Mouse (Mus musculus): Measurements from ENCODE around the gene Coro1b. TPM values are rescaled to one million over a fixed set of nuclear protein-coding genes. Genes with fewer than 3 reads are reported as not detected.
A peak's percentile ranks its signal among the peaks of the same experiment; 100 is the strongest.
"Not testable (repeated sequence)": the region's sequence is repeated elsewhere in the genome, so short reads cannot be mapped to it uniquely, and the experiment has no call there.

The Coro1b gene
- polyA plus RNA-seq, 1 experiment, result 238 TPM

DNA sequence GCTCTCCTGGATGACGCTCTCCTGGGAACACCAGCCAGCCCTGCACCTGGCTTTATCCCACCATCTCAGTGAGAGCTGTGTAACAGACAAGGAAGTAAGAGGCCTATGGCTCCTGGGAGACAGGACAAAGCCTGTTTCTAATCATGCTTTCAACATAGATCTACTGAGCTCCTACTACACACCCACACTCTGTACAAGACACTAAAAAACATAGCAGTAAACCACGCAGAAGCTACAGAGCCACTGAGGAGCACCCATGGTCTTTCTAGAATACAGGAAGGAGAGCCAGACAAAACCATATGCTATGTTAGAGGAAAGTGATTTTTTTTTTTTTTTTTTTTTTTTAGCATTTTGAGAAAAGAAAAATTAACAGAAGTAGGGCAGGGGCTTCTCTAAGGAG lies 30.1 kb upstream of the Coro1b start:
- Histone ChIP-seq H3K4me2 (ENCODE audit: low read depth) (no peak overlapping the region), H3K79me2 (ENCODE audit: control insufficient read depth, insufficient read depth) (peaks cover 16% of the 10 kb centered on the region), H3K4me3 (no peak overlapping the region), H3K36me3 (ENCODE audit: control insufficient read depth, insufficient read depth) (peaks cover 18% of the 10 kb centered on the region), H3ac (ENCODE audit: control insufficient read depth, insufficient read length) (no peak overlapping the region), H3K27me3 (ENCODE audit: control insufficient read depth, insufficient read depth, insufficient read length) (no peaks in the 10 kb centered on the region)
- TF ChIP-seq REST (IDR thresholded peaks at IDR 0.05; ENCODE audit: insufficient read depth, insufficient read length) (no peak), TCF3 (IDR thresholded peaks at IDR 0.05; ENCODE audit: insufficient read length, low read depth) (no peak), USF1 (IDR thresholded peaks at IDR 0.05; ENCODE audit: low read depth) (no peak), POLR2A (IDR thresholded peaks at IDR 0.05; ENCODE audit: insufficient read length, low read depth) (no peak), MAX (IDR thresholded peaks at IDR 0.05; ENCODE audit: low read depth) (no peak)

- Histone ChIP-seq H3K4me2 (ENCODE audit: low read depth) (peak overlapping the region; percentile 78), H3K79me2 (ENCODE audit: control insufficient read depth, insufficient read depth) (peaks cover 16% of the 10 kb centered on the region), H3ac (ENCODE audit: control insufficient read depth, insufficient read length) (no peak overlapping the region), H3K4me3 (peak overlapping the region; percentile 33), H3K36me3 (ENCODE audit: control insufficient read depth, insufficient read depth) (peaks cover 16% of the 10 kb centered on the region), H3K27me3 (ENCODE audit: control insufficient read depth, insufficient read depth, insufficient read length) (no peaks in the 10 kb centered on the region)
- TF ChIP-seq SRF (IDR thresholded peaks at IDR 0.05; ENCODE audit: control insufficient read depth, insufficient read length, low read depth), result no peak
- no peak for TF ChIP-seq MYOG (IDR thresholded peaks at IDR 0.05; ENCODE audit: control insufficient read depth in 1 of 3, insufficient read depth in 1 of 3, insufficient read length in 2 of 3, low read depth in 2 of 3)
- TF ChIP-seq POLR2AphosphoS2 (IDR thresholded peaks at IDR 0.05; ENCODE audit: insufficient read length, low read depth), result no peak
- TF ChIP-seq CEBPB (IDR thresholded peaks at IDR 0.05; ENCODE audit: insufficient read depth, poor library complexity, severe bottlenecking), result no peak
- no peak for TF ChIP-seq TCF3 (IDR thresholded peaks at IDR 0.05; ENCODE audit: insufficient read length, low read depth)
- TF ChIP-seq MAX (IDR thresholded peaks at IDR 0.05; ENCODE audit: low read depth), result no peak
- no peak for TF ChIP-seq POLR2A (IDR thresholded peaks at IDR 0.05; ENCODE audit: insufficient read length, low read depth)
- no peak for TF ChIP-seq TCF12 (IDR thresholded peaks at IDR 0.05; ENCODE audit: insufficient read depth, poor library complexity, severe bottlenecking)
These were observed 28.5 kb upstream of the Coro1b start for GRCm38 (mm10) chr19:4119716-4120487.

GRCm38 (mm10) chr19:4120496-4120895 lies 27.9 kb upstream of the Coro1b start:
- no peaks in the 10 kb centered on the region for H3K27me3 ChIP-seq (ENCODE audit: control insufficient read depth, insufficient read depth, insufficient read length)
- H3K4me3 ChIP-seq, result peak overlapping the region; percentile 33
- H3K79me2 ChIP-seq (ENCODE audit: control insufficient read depth, insufficient read depth), result peaks cover 16% of the 10 kb centered on the region
- peak overlapping the region; percentile 78 for H3K4me2 ChIP-seq (ENCODE audit: low read depth)
- TF ChIP-seq MAX (IDR thresholded peaks at IDR 0.05; ENCODE audit: low read depth), result no peak
- TF ChIP-seq POLR2AphosphoS2 (IDR thresholded peaks at IDR 0.05; ENCODE audit: insufficient read length, low read depth), result no peak
- peaks cover 14% of the 10 kb centered on the region for H3K36me3 ChIP-seq (ENCODE audit: control insufficient read depth, insufficient read depth)
- H3ac ChIP-seq (ENCODE audit: control insufficient read depth, insufficient read length), result peak overlapping the region; percentile 16

GRCm38 (mm10) chr19:4121097-4121805 lies 27.2 kb upstream of the Coro1b start:
- peak overlapping the region; percentile 78 for H3K4me2 ChIP-seq (ENCODE audit: low read depth)
- peaks cover 20% of the 10 kb centered on the region for H3K79me2 ChIP-seq (ENCODE audit: control insufficient read depth, insufficient read depth)
- peak overlapping the region; percentile 33 for H3K4me3 ChIP-seq
- TF ChIP-seq MYOG (IDR thresholded peaks at IDR 0.05; ENCODE audit: control insufficient read depth in 1 of 3, insufficient read depth in 1 of 3, insufficient read length in 2 of 3, low read depth in 2 of 3), result peak in 1 of 3 experiments; percentile 59
- TF ChIP-seq MYOD1 (IDR thresholded peaks at IDR 0.05; ENCODE audit: control insufficient read depth in 1 of 3, insufficient read length in 2 of 3, low read depth in 2 of 3), result peak in 2 of 3 experiments; percentile 35 to 70
- TF ChIP-seq SRF (IDR thresholded peaks at IDR 0.05; ENCODE audit: control insufficient read depth, insufficient read length, low read depth), result peak; percentile 27
- TF ChIP-seq TCF3 (IDR thresholded peaks at IDR 0.05; ENCODE audit: insufficient read length, low read depth), result no peak
- TF ChIP-seq POLR2AphosphoS2 (IDR thresholded peaks at IDR 0.05; ENCODE audit: insufficient read length, low read depth), result peak; percentile 74
- peak; percentile 96 for TF ChIP-seq MAX (IDR thresholded peaks at IDR 0.05; ENCODE audit: low read depth)
- TF ChIP-seq E2F4 (IDR thresholded peaks at IDR 0.05; ENCODE audit: insufficient read depth), result no peak
- no peak for TF ChIP-seq CEBPB (IDR thresholded peaks at IDR 0.05; ENCODE audit: insufficient read depth, poor library complexity, severe bottlenecking)
- TF ChIP-seq REST (IDR thresholded peaks at IDR 0.05; ENCODE audit: insufficient read depth, insufficient read length), result no peak
- no peak for TF ChIP-seq USF1 (IDR thresholded peaks at IDR 0.05; ENCODE audit: low read depth)
- peak; percentile 56 for TF ChIP-seq POLR2A (IDR thresholded peaks at IDR 0.05; ENCODE audit: insufficient read length, low read depth)
- TF ChIP-seq TCF12 (IDR thresholded peaks at IDR 0.05; ENCODE audit: insufficient read depth, poor library complexity, severe bottlenecking), result no peak
- peaks cover 12% of the 10 kb centered on the region for H3K36me3 ChIP-seq (ENCODE audit: control insufficient read depth, insufficient read depth)
- H3K27me3 ChIP-seq (ENCODE audit: control insufficient read depth, insufficient read depth, insufficient read length), result no peaks in the 10 kb centered on the region
- H3ac ChIP-seq (ENCODE audit: control insufficient read depth, insufficient read length), result peak overlapping the region; percentile 16

- H3K79me2 ChIP-seq (ENCODE audit: control insufficient read depth, insufficient read depth), result peaks cover 24% of the 10 kb centered on the region
- H3ac ChIP-seq (ENCODE audit: control insufficient read depth, insufficient read length); H3K27me3 ChIP-seq (ENCODE audit: control insufficient read depth, insufficient read depth, insufficient read length); H3K36me3 ChIP-seq (ENCODE audit: control insufficient read depth, insufficient read depth): not testable (repeated sequence)
- H3K4me2 ChIP-seq (ENCODE audit: low read depth), result peak overlapping the region; percentile 36
- peak overlapping the region; percentile 33 for H3K4me3 ChIP-seq
These were observed 26.5 kb upstream of the Coro1b start for GRCm38 (mm10) chr19:4121896-4122295.

All from myocyte (in vitro differentiated cells).